Mouse (Mus musculus) liver, adult 2 months (tissue): ENCODE results near the gene Psme2b. TPM values are rescaled to one million over a fixed set of nuclear protein-coding genes. Genes with fewer than 3 reads are reported as not detected.
"Not testable (repeated sequence)": the region's sequence is repeated elsewhere in the genome, so short reads cannot be mapped to it uniquely, and the experiment has no call there.

ENCODE experiments used
- DNase-seq: peaks from one replicate; pipeline ENCODE4 v3.0.0-alpha.2; 2011; ENCODE audit warnings: low read depth, low spot score; ENCODE audit errors: extremely low read depth
- H3K27ac ChIP-seq: fragments of 200-500 bp; replicated peaks from 2 replicates; pipeline ENCODE4 v1.5.1; 2012; ENCODE audit warnings: low read depth, mild to moderate bottlenecking, control low read depth, inconsistent platforms, low read length; ENCODE audit not compliant: insufficient read depth
- H3K27me3 ChIP-seq: fragments of 200-500 bp; 2 replicates; pipeline ENCODE4 v1.6.1; 2012; ENCODE audit warnings: mild to moderate bottlenecking, moderate library complexity, low read length, inconsistent platforms; ENCODE audit not compliant: control insufficient read depth, insufficient read depth
- H3K36me3 ChIP-seq: fragments of 200-500 bp; 2 replicates; pipeline ENCODE4 v1.6.1; 2012; ENCODE audit warnings: low read length, inconsistent platforms; ENCODE audit not compliant: control insufficient read depth, insufficient read depth
- H3K4me1 ChIP-seq: fragments of 200-500 bp; 2 replicates; pipeline ENCODE4 v1.6.1; 2011; ENCODE audit warnings: low read length; ENCODE audit not compliant: control insufficient read depth, insufficient read depth
- H3K4me3 ChIP-seq: fragments of 200-500 bp; 2 replicates; pipeline ENCODE4 v1.5.1; 2011; ENCODE audit warnings: low read depth, mild to moderate bottlenecking, control low read depth, low read length, moderate library complexity; ENCODE audit not compliant: insufficient read depth
- H3K79me2 ChIP-seq: fragments of 200-500 bp; 2 replicates; pipeline ENCODE4 v1.6.1; 2012; ENCODE audit warnings: inconsistent platforms, mild to moderate bottlenecking, low read length, moderate library complexity; ENCODE audit not compliant: control insufficient read depth, insufficient read depth
- H3K9ac ChIP-seq: fragments of 200-500 bp; 2 replicates; pipeline ENCODE4 v1.6.1; 2012; ENCODE audit warnings: low read depth, mild to moderate bottlenecking, control low read depth, inconsistent platforms, low read length
- CTCF ChIP-seq: fragments of 200-500 bp; IDR thresholded peaks from 2 replicates; pipeline ENCODE4 v1.5.1; 2011; ENCODE audit warnings: low read depth, low read length, control low read depth
- POLR2A ChIP-seq: fragments of 200-500 bp; IDR thresholded peaks from 2 replicates; pipeline ENCODE4 v1.6.1; 2011; ENCODE audit warnings: low read length, control low read depth; ENCODE audit not compliant: insufficient read depth; ENCODE audit errors: extremely low read depth
- WGBS: fragments of 180-500 bp; shearing (Covaris S2); methylation state at CpG from one replicate; pipeline ENCODE4 v1.1.7; 2018; 5-methylcytosine and 5-hydroxymethylcytosine counted together
- polyA plus RNA-seq: library from polyadenylated mRNA; depleted of rRNA; stranded (reverse); fragments of >200 nt; gene quantifications from 2 replicates; pipeline ENCODE4 v1.2.3, GENCODE M21; 2012
- total RNA-seq: library from RNA; depleted of rRNA; stranded (reverse); fragments of >200 nt; gene quantifications from 2 replicates; pipeline ENCODE4 v1.2.3, GENCODE M21; 2014

Gene Psme2b
- total and polyA plus RNA-seq, 2 experiments = 2.5 to 4.0 TPM

DNA sequence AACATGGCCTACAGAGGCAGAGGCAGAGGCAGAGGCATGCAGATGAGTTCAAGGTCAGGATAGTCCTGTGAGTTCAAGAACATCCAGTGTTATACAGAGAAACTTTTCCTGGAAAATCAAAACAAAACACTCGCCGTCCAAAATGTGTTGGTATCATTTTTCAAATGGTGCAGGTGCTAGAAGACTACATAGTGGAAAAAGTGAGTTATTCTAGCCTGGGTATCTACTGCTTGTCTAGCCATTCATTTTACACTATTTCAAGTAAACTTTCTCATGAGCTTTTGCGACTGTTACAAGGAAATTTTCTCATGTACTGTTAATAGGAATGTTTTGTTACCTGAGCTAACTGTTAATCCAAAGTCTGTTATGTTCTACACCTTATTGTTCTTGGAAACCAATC is 27.6 kb downstream of the Psme2b start:
- TF ChIP-seq POLR2A (no peak), CTCF (no peak)
- 89% methylated on average over 3 of the region's 3 CpGs for WGBS
- no peaks in the 10 kb centered on the region for H3K36me3 ChIP-seq
- H3K27me3 ChIP-seq = no peaks in the 10 kb centered on the region
- H3K4me3 ChIP-seq = no peak overlapping the region
- no peak for DNase-seq
- H3K27ac ChIP-seq = no peak overlapping the region
- H3K79me2 ChIP-seq = no peaks in the 10 kb centered on the region
- H3K4me1 ChIP-seq = peaks cover 4% of the 10 kb centered on the region; the same call in 1 of the 2 replicates
- no peak overlapping the region for H3K9ac ChIP-seq

DNA sequence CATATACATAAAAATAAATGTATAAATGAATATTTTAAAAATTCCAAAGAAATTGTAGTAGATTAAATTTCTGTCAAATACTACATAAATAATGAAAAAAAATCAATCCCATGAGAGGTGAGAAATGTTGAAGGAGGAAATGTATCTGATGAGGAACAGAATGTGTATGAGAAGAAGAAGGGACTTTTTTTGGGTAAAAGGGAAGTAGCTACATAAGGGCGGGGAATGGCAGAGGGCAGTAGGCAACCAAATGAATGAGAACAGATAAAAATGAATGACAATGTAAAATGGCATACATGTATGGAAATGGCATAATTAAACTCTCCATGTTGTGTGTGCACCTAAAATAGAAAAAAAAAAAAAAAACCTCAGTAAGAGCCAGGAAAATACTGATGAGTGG is 32.4 kb downstream of the Psme2b start:
- H3K36me3 ChIP-seq = no peaks in the 10 kb centered on the region
- DNase-seq = no peak
- H3K79me2 ChIP-seq = no peaks in the 10 kb centered on the region
- no peaks in the 10 kb centered on the region for H3K27me3 ChIP-seq
- H3K27ac ChIP-seq = no peak overlapping the region
- H3K4me1 ChIP-seq = peaks cover 2% of the 10 kb centered on the region; the same call in 1 of the 2 replicates
- no peak overlapping the region for H3K4me3 ChIP-seq
- no peak overlapping the region for H3K9ac ChIP-seq
- 88% methylated on average over 1 of the region's 1 CpGs for WGBS
- TF ChIP-seq POLR2A = no peak
- no peak for TF ChIP-seq CTCF

DNA sequence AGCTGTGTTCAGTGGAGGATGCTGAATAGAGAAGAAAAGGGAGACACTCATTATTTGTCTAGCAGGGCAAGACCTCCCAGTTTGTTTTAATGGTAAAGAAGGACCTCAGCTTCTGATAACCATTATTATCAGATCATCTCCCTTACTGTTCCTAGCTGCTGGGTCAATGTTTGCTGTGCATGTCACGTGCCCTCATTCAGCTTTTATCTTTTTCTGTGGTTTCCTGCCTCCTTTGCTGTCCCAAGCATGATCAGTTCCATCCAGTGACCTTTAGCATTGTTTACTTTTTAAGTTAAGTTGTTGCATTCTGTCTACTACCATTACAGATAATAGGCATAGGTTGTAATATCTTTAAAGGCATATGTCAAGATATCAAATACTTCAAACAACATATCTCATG is 37.5 kb downstream of the Psme2b start:
- Histone ChIP-seq H3K9ac (no peak overlapping the region), H3K27ac (no peak overlapping the region), H3K79me2 (no peaks in the 10 kb centered on the region), H3K36me3 (no peaks in the 10 kb centered on the region), H3K27me3 (no peaks in the 10 kb centered on the region), H3K4me3 (no peak overlapping the region), H3K4me1 (no peaks in the 10 kb centered on the region)
- no peak for DNase-seq
- 38% methylated on average over 1 of the region's 1 CpGs for WGBS
- TF ChIP-seq CTCF (no peak), POLR2A (no peak)

DNA sequence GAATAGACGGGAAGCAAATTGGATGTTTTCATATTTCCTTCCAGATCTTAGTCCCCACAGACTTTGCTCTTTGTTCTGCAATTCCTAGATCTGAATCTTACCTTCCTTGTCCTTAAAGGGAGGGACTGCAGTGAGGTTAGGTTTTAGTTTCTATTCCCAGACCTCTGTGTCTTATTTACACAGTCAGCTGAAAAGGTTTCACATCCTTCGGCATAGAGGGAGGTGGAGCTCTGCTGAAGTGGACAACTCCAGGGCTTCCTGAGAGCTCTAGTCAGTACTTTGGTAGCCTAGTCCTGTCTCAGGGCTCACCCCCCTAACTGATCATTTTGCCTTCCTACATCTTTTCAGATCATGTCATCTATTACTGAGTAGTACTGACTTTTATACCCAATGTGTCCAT is 44.0 kb downstream of the Psme2b start, which contains the start of gene Gm5431:
Gene Gm5431, minus strand, starts transcription at position 194 of the 400 bp plus-strand sequence.
- H3K36me3 ChIP-seq = no peaks in the 10 kb centered on the region
- no peaks in the 10 kb centered on the region for H3K79me2 ChIP-seq
- H3K4me3 ChIP-seq = peak within 1 kb of the TSS; percentile 22
- peak; percentile 39 for DNase-seq
- no peak within 1 kb of the TSS for H3K9ac ChIP-seq
- H3K27me3 ChIP-seq = no peaks in the 10 kb centered on the region
- TF ChIP-seq CTCF (no peak), POLR2A (no peak)
- peak within 1 kb of the TSS; percentile 59; the same call in 1 of the 2 replicates for H3K27ac ChIP-seq
- H3K4me1 ChIP-seq = peaks cover 12% of the 10 kb centered on the region
- 42% methylated on average over 2 of the region's 2 CpGs for WGBS

DNA sequence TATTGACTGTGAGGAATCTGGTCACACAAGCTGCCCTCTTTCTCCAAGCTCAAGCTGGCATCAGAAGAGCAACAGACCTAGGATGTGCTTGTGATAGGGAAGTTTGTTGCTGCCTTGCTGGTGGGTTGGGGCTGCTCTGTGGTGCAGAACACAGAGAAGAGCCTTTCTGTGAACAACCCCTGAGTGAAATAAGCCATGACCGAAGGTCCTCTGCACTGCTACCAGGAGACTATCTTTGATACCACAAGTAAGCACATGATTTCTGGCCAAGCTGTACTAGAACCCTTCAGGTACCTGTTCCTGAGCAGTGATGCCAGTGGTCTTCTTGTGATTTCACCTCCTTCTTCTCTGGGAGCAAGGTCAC is 44.4 kb downstream of the Psme2b start:
- H3K27me3 ChIP-seq, H3K9ac ChIP-seq, H3K36me3 ChIP-seq, DNase-seq, H3K79me2 ChIP-seq: not testable (repeated sequence)
- Histone ChIP-seq H3K4me1 (peaks cover 12% of the 10 kb centered on the region), H3K4me3 (peak overlapping the region; percentile 22), H3K27ac (peak overlapping the region; percentile 59; the same call in 1 of the 2 replicates)
- 89% methylated on average over 1 of the region's 1 CpGs for WGBS

DNA sequence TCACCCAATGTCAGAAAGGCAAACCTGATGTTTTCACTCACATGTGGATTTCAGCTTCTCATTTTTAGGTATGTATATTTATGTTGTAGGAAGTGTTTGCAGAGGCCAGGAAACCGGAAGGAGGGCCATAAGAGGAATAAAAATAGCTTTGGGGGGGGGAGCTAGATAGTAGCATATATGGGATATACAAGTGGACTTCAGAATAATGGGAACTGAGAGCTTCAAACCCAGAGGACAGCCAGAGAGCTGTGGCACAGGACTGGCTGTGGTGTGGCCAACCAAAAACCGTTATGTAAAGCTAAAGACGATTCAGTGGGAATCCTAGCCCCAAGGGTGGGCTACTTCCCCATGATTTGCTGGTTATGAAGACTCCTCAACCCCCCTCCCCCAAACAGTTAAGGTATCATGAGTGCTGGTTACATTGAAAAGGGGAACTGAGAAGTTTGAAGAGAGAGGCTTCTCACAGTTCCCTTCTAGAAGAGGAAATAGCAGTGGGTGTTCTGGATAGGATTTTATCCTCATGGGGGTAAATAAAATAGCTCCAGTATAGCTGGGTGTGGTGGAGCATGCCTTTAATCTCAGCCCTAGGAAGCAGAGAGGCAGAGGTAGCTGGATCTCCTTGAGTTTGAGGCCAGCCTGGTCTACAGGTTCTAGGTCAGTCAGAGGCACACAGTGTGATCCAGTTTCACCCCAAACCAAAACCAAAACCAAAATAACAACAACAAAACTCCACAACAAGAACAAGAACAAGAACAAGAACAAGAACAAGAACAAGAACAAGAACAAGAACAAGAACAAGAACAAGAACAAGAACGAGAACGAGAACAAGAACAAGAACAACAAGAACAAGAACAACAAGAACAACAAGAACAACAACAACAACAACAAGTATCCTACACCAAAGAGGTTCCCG is 45.1 kb downstream of the Psme2b start:
- H3K27ac ChIP-seq = 0 out of 2 replicates have a peak overlapping the region, but pooled peaks have one; percentile 59
- peak; percentile 11 for DNase-seq
- not testable (repeated sequence) for H3K4me3 ChIP-seq

More for the DNA sequence above, 45.1 kb downstream of the Psme2b start:
- H3K36me3 ChIP-seq, H3K79me2 ChIP-seq, H3K27me3 ChIP-seq, H3K9ac ChIP-seq: not testable (repeated sequence)
- H3K4me1 ChIP-seq = peaks cover 12% of the 10 kb centered on the region
- 82% methylated on average over 6 of the region's 6 CpGs for WGBS
